Mouse (Mus musculus) embryonic facial prominence, embryonic 11.5 days (tissue): ENCODE results near the gene Nectin2. TPM values are rescaled to one million over a fixed set of nuclear protein-coding genes. Genes with fewer than 3 reads are reported as not detected.
A peak's percentile ranks its signal among the peaks of the same experiment; 100 is the strongest.

Source experiments
- ATAC-seq: fragments of 200-750 bp; cut with Nextera tagmentation; replicated peaks from 2 replicates; pipeline ENCODE4 v1.8.0; 2017; ENCODE audit warnings: low read depth; ENCODE audit not compliant: insufficient number of reproducible peaks, low FRiP score, low TSS enrichment
- DNase-seq: peaks from one replicate; pipeline ENCODE4 v3.0.0-alpha.2; 2015; ENCODE audit warnings: low spot score
- H3K27ac ChIP-seq: fragments of 300-500 bp; sonication (generic); replicated peaks from 2 replicates; pipeline ENCODE4 v1.5.1; 2014; ENCODE audit warnings: mild to moderate bottlenecking, low read depth, low read length, control low read depth
- H3K27me3 ChIP-seq: fragments of 300-500 bp; sonication (generic); 2 replicates; pipeline ENCODE4 v1.6.1; 2014; ENCODE audit warnings: mild to moderate bottlenecking, low read length, moderate library complexity, mixed read lengths; ENCODE audit not compliant: control insufficient read depth, insufficient read depth
- H3K36me3 ChIP-seq: fragments of 300-500 bp; sonication (generic); replicated peaks from 2 replicates; pipeline ENCODE4 v1.6.1; 2014; ENCODE audit warnings: low read depth, mild to moderate bottlenecking, low read length, moderate library complexity, mixed read lengths; ENCODE audit not compliant: control insufficient read depth, insufficient read depth
- H3K4me1 ChIP-seq: fragments of 300-500 bp; sonication (generic); 2 replicates; pipeline ENCODE4 v1.6.1; 2014; ENCODE audit warnings: low read length, mixed read lengths; ENCODE audit not compliant: control insufficient read depth, insufficient read depth
- H3K4me2 ChIP-seq: fragments of 300-500 bp; sonication (generic); 2 replicates; pipeline ENCODE4 v1.6.1; 2014; ENCODE audit warnings: low read depth, mild to moderate bottlenecking, control low read depth, low read length, moderate library complexity
- H3K4me3 ChIP-seq: fragments of 300-500 bp; sonication (generic); 2 replicates; pipeline ENCODE4 v1.5.1; 2014; ENCODE audit warnings: low read depth, low read length, control low read depth
- H3K9ac ChIP-seq: fragments of 300-500 bp; sonication (generic); replicated peaks from 2 replicates; pipeline ENCODE4 v1.6.1; 2014; ENCODE audit warnings: mild to moderate bottlenecking, control low read depth, low read length
- H3K9me3 ChIP-seq: fragments of 300-500 bp; sonication (generic); replicated peaks from 2 replicates; pipeline ENCODE4 v1.6.1; 2016; ENCODE audit warnings: mild to moderate bottlenecking, low read length, inconsistent platforms, mixed read lengths; ENCODE audit not compliant: control insufficient read depth
- WGBS: fragments of 180-500 bp; shearing (Covaris S2); extraction: QIAGEN DNeasy Blood & Tissue Kit; methylation state at CpG from one replicate; pipeline ENCODE4 v1.1.7; 2014; 5-methylcytosine and 5-hydroxymethylcytosine counted together
- polyA plus RNA-seq: library from polyadenylated mRNA; unstranded; fragments of >200 nt; fragmentation: Nextera tagmentation; extraction: Ambion mirVana; gene quantifications from 2 replicates; pipeline ENCODE4 v1.2.1, GENCODE M21; 2014

Gene Nectin2
- polyA plus RNA-seq, 1 experiment from 2014 or later: 69.8 TPM

DNA sequence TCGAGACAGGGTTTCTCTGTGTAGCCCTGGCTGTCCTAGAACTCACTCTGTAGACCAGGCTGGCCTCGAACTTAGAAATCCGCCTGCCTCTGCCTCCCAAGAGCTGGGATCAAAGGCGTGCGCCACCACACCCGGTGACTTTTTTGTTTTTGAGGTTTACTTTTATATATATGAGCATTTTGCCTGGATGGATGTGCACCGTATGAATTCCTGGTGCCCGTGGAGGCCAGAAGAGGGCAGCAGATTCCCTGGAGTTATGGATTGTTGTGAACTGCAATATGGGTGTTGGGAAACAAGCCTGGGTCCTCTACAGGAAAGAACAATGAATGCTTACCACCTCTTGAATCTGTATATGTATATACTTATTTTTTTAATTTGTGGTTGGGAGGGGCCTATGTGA, 2.4 kb upstream of the Nectin2 start:
- H3K27ac ChIP-seq: no peak overlapping the region
- no peaks in the 10 kb centered on the region for H3K9me3 ChIP-seq
- H3K36me3 ChIP-seq: no peaks in the 10 kb centered on the region
- no peaks in the 10 kb centered on the region; the same call in none of the 2 replicates for H3K4me1 ChIP-seq
- DNase-seq (peak; percentile 37), ATAC-seq (no peak)
- 70% methylated on average over 8 of the region's 8 CpGs for WGBS
- H3K4me2 ChIP-seq: no peak overlapping the region
- H3K27me3 ChIP-seq: no peaks in the 10 kb centered on the region
- H3K4me3 ChIP-seq: no peak overlapping the region
- H3K9ac ChIP-seq: no peak overlapping the region

DNA sequence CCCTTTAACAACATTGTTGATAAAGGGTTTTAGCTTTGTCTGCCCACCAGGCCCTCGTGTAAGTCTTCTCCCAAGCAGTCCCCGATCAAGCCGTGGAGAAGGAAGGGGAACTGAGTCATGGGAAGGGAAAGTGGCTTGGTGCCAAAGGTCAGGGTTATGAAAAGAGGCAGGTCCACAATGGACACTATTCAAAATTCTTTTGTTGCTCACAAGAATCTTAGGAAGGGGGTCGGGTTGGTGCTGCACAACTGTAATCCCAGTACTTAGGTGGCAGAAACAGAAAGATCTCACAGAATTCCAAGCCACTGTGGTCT, 744 bp upstream of the Nectin2 start:
- no peak overlapping the region for H3K27ac ChIP-seq
- H3K4me2 ChIP-seq: no peak overlapping the region

DNA sequence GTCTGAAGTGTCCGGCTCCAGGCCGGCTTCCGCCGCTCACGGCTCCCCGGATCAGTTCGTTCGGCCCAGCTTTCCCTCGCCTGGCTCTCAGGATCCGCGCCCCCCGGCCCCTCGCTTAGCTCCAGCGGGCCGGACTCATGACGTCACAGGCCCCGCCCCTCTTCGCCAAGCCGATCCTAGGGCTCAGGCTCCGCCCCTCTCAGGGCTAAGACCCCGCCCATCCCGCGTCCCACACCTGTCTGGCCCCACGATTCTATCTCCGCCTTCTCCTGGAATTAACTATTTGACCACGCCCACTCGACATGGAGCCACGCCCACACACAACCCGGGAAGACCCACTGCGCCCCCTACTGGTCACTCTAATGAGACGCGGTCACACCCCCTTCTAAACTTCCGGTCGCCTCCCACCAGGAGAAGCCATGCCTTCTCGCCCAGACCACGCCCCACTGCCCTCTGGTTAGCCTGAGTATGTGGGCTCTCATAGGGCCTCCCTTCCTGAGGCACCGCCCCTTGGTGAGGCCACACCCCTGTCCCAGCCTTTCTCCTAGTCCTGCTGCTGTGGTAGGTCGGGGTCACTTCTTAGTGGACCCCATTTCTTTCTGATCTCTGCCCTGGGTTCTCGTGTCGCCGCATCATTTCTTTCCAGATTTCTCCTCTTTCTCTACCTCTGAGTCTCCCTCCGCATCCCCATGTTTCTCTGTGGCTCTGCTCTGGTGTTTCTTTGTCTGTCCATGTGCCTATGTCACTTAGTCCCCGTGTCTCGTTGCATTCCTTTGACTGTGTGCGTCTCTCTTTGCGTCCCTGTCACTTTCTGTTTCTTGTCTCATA, 680 bp downstream of the Nectin2 start:
- H3K4me2 ChIP-seq: peak overlapping the region; percentile 72
- peak overlapping the region; percentile 74 for H3K9ac ChIP-seq
- H3K36me3 ChIP-seq: no peaks in the 10 kb centered on the region
- H3K4me3 ChIP-seq: peak overlapping the region; percentile 74
- no peaks in the 10 kb centered on the region for H3K27me3 ChIP-seq
- under 1% methylated on average over 44 of the region's 46 CpGs for WGBS
- peak overlapping the region; percentile 78 for H3K27ac ChIP-seq
- DNase-seq (peak; percentile 99), ATAC-seq (peak; percentile 93)
- peaks cover 2% of the 10 kb centered on the region for H3K4me1 ChIP-seq
- no peaks in the 10 kb centered on the region for H3K9me3 ChIP-seq

More for the DNA sequence above, 744 bp upstream of the Nectin2 start:
- DNase-seq (no peak), ATAC-seq (no peak)
- no peaks in the 10 kb centered on the region for H3K36me3 ChIP-seq
- H3K4me3 ChIP-seq: no peak overlapping the region
- no peaks in the 10 kb centered on the region for H3K9me3 ChIP-seq
- H3K4me1 ChIP-seq: no peaks in the 10 kb centered on the region; the same call in none of the 2 replicates
- H3K9ac ChIP-seq: no peak overlapping the region
- H3K27me3 ChIP-seq: no peaks in the 10 kb centered on the region
- 53% methylated on average over 4 of the region's 4 CpGs for WGBS

DNA sequence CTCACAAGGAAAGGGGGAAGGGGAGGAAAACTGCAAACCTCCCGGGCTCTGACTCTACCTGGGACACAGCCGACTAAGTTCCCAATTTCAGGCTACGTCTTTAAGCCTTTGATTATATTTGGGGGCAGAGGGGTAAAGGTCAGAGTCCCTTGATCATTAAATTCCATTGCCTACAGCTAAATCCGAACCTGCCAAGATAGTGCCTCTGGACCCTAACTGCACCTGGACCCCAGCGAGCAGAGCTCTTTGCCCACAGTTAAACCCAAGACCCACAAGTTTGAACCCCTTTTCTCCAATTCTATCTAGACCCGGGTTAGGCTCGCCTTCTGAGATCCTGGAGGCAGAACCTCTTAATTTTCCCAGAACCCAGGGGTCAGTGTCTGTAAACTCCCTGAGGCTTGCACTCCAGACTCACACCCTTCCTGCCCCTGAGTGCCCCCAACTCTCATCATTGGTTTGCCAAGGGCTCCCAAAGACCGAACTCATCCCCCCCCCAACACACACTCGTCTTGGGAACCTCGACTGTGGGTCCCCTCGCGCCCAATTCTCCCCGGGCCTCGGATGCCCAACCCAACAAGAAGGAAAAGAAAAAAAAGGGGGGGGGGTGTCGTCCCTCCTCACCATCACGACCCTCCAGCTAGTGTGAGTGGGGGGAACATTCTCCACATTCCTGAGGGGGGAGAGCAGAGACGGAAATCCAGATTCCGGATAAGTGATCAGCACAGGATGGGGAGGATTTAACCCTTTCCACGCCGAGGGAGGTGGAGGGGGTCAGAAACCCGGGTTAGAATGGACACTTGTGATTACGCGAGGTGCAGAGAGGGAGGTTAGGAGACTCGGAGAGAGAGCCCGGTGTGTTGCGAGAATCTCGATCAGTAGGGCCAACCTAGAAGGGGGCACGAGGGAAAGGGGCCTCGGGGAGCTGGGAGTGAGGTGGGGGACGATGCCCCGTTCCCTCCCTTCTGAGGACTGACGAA, 1.8 kb downstream of the Nectin2 start:
- Histone ChIP-seq H3K27ac (peak overlapping the region; percentile 78), H3K27me3 (no peaks in the 10 kb centered on the region), H3K36me3 (no peaks in the 10 kb centered on the region; the same call in 1 of the 2 replicates), H3K4me1 (peaks cover 2% of the 10 kb centered on the region), H3K9me3 (no peaks in the 10 kb centered on the region), H3K9ac (peak overlapping the region; percentile 74), H3K4me2 (peak overlapping the region; percentile 72), H3K4me3 (peak overlapping the region; percentile 74)
- WGBS: under 1% methylated on average over 31 of the region's 32 CpGs
- ATAC-seq: no peak
- DNase-seq: peak; percentile 79

DNA sequence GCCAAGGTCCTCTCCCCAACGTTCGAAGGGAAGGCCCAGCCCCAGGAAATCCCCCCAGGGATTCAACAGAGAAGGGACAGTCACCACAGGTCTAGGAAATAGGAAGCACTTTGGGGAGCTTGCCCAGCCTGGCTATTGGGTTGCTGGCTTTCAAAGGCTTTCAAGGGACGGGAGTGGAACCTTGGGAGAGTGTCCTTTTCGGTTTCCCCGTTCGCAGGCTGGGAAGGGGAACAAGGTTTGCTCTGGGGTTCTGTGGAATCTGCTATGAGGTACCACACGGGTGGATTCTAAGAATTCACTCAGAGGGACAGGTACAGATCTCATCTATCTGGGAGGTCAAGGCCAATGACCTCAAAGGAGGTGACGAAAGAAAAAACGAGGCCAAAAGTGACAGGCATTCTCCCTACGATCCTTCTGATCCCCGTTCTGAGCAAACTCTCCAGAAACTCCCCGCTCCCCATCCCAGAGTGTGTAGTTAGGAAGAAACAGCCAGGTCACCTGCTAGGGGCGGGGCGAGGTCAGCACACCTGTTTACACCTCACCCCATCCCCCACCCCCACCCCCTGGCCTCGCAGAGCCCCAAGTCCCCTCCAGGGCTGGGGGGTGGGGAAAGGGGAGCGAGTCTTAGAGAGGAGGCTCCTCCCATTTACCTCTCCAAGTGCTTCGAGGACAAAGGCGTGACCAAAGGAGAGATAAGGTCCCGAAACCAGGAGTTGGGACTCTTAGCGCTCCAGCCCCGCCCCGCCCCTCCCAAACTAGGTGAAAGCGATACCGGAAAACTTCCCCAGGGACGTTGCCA, 2.7 kb downstream of the Nectin2 start:
- Histone ChIP-seq H3K27ac (no peak overlapping the region; the same call in 1 of the 2 replicates), H3K9ac (peak overlapping the region; percentile 74), H3K27me3 (no peaks in the 10 kb centered on the region), H3K36me3 (no peaks in the 10 kb centered on the region; the same call in 1 of the 2 replicates), H3K4me3 (peak overlapping the region; percentile 74), H3K9me3 (no peaks in the 10 kb centered on the region), H3K4me1 (peaks cover 2% of the 10 kb centered on the region), H3K4me2 (peak overlapping the region; percentile 72)
- 4% methylated on average over 25 of the region's 25 CpGs for WGBS
- DNase-seq: peak; percentile 55
- ATAC-seq: no peak

DNA sequence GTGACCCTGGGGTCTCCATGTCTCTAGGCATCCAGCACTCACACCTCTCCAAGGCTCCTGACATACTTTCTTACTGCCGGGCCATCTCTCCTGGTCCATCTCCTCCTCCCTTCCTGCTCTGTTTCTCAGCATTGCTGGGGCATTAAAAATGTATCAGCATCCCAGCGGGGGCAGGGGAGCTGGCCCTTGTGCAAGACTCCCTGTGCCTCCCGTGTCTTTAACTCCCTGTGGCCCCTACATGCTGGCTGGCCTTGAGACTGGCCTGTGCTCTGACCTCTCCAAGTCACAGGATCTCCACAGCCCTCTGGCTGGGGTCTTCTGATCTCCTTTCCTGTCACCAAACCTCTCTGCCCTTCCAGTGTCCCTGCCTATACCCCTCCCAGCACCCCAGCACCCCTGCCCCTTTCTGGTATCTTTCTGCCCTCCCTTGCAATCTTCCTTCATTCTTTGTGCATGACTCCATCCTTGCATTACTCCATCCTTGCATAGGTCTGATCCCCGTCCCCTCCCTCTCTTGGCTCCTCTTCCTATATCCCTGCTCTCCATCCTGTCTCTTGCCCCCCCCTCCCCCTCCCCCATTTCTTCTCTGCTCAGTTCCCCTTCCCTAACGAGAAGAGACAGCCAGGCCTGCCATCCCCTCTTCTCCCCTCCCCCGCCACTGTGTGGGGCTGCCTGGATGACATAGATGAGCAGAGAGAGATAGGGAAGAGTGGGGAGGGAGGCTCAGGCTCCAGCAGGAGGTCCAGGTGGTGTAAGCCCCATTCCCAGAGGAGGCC, 3.7 kb downstream of the Nectin2 start:
- no peak for ATAC-seq
- no peaks in the 10 kb centered on the region for H3K27me3 ChIP-seq
- no peaks in the 10 kb centered on the region for H3K9me3 ChIP-seq
- WGBS: 18% methylated on average over 6 of the region's 6 CpGs
- no peak overlapping the region for H3K9ac ChIP-seq
- DNase-seq: no peak
- H3K4me3 ChIP-seq: no peak overlapping the region
- no peaks in the 10 kb centered on the region; the same call in 1 of the 2 replicates for H3K36me3 ChIP-seq
- peaks cover 2% of the 10 kb centered on the region for H3K4me1 ChIP-seq
- H3K27ac ChIP-seq: no peak overlapping the region
- no peak overlapping the region for H3K4me2 ChIP-seq

DNA sequence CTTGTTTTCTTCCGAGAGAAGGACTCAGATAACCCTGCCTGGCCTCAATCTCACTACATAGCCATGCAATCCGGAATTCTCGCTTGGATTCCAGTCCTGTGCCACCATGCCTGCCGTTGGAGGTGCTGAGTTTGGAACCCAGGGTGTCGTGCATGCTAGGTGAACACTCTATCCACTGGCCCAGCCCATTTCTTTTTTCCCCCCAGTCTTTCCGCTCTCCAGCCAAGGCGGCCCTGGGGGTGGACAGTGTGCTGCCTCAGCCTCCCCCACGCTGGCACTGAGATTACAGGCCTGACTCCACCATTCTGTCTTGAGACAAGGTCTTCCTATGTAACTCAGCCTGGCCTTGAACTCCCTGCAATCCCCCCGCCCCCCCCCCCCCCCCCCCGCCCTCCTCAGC, 4.3 kb downstream of the Nectin2 start:
- WGBS: 86% methylated on average over 8 of the region's 10 CpGs
- no peak for DNase-seq
- H3K27me3 ChIP-seq: no peaks in the 10 kb centered on the region
- H3K36me3 ChIP-seq: no peaks in the 10 kb centered on the region; the same call in 1 of the 2 replicates
- no peak overlapping the region for H3K4me2 ChIP-seq
- H3K4me3 ChIP-seq: no peak overlapping the region
- H3K9ac ChIP-seq: no peak overlapping the region
- H3K4me1 ChIP-seq: peaks cover 4% of the 10 kb centered on the region
- ATAC-seq: no peak
- H3K9me3 ChIP-seq: no peaks in the 10 kb centered on the region
- no peak overlapping the region for H3K27ac ChIP-seq
